Mouse (Mus musculus): ENCODE data around the gene Zc3h7a. TPM values are rescaled to one million over a fixed set of nuclear protein-coding genes. Genes with fewer than 3 reads are reported as not detected.

Gene Zc3h7a
- 44.1 and 73.2 TPM in 2 replicates for polyA plus RNA-seq (2012; rRNA removed)

DNA sequence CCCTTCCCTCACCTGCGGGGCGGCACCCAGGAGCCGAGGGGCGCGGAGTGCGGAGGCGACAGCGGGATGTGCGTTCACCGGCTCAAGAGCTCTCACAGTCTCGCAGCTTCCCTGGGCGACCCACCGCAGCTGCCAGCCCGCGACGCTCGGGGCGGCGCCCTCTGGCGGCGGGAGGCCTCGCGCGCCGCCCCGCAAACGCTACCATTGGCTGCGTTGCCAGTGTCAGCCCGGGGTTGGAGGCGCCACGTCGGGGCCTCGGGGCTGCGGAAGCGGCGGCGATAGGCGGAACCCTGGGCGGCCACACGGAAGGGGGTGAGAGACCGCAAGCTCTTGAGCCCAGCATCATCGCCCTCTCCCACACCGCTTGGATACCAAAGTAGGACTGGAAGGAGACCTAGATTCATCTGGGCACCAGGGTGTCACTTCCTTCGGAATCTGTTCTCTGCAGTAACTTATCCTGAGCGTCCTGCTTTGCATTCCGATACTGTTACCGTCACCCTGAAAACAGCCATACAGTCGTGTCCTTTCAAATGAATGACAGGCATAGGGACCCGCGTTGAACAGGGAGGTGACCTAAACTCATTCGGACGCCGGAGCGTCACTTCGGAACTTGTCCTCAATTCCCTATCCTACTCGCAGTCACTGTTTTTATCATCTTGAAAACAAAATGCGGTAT is at the start of gene Zc3h7a:
Zc3h7a (minus strand) TSS at position 186 of the 676 bp plus-strand sequence.
- TF ChIP-seq CTCF (IDR thresholded peaks at IDR 0.05; ENCODE audit: insufficient read depth, low read length), result no peak
- TF ChIP-seq POLR2A (IDR thresholded peaks at IDR 0.05; ENCODE audit: borderline replicate concordance, extremely low read depth, low read depth, low read length), result peak; percentile 74; the same call in 1 of the 2 replicates
- peaks cover 19% of the 10 kb centered on the region for H3K4me1 ChIP-seq (ENCODE audit: control insufficient read depth, insufficient read depth, low read length)
- peak within 1 kb of the TSS; percentile 83 for H3K4me3 ChIP-seq (replicated peaks; ENCODE audit: extremely low read depth, low read depth, low read length)
- WGBS, result under 1% methylated on average over 56 of the region's 57 CpGs
- peak; percentile 88 for DNase-seq

DNA sequence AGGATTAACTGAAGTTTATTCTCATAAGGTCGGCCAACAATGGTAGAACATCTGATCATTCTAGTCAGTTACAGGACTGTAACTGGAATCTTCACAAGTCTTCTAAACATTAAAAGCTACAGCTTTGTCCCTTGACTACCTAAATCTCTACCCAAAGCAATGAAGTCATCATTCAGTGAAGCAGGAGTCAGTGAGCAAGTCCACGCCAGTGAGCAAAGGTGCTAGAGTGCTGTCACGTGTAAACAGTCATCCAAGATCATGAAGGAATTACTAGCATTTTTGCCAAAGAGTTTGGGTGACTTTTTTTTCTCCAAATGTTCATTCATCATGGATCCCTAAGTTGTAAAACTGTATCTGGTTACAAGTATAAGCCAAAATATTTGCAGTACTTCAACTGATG is 41.6 kb upstream of the Zc3h7a start:
- TF ChIP-seq POLR2A (IDR thresholded peaks at IDR 0.05; ENCODE audit: borderline replicate concordance, extremely low read depth, low read depth, low read length) (no peak), CTCF (IDR thresholded peaks at IDR 0.05; ENCODE audit: insufficient read depth, low read length) (no peak)
- no peaks in the 10 kb centered on the region for H3K4me1 ChIP-seq (ENCODE audit: control insufficient read depth, insufficient read depth, low read length)
- no peak for DNase-seq
- H3K4me3 ChIP-seq (replicated peaks; ENCODE audit: extremely low read depth, low read depth, low read length), result no peak overlapping the region
- WGBS, result 81% methylated on average over 3 of the region's 3 CpGs

DNA sequence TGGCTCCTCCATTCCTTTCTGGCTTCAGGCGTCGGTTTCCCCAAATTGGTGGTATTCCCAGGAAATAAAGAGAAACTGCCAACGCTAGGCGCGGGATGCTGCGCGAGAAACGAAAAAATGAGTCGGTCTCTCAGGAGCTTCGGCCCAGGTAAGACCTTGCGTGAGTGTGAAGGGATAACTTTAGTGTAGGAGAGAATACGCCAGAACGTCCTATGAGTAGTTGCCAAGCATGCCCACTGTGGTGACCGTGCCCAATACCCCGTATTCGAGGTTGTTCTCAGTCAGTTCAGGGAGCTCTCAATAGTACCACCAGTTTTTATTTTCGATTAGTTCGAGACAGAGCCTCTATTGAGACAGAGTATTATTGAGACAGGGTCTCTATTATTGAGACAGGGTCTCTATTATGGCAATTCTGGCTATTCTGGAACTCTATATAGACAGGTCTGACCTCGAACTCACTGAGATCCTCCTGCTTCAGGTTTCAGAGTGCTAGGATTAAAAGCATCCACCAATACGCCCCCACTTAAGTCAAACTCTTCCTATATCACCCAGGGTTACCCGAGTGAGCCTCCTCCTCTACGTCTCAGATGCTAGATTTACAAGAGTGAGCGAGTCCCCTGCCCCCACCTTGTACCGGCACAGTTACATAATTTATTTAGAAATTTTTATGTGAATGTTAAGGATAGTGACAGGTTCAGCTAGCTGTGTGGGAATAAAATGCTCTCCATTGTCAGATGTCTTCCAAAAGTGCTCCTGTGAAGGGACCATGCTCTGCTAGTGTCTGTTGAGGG is 27.6 kb upstream of the Zc3h7a start:
- Histone ChIP-seq H3K4me3 (replicated peaks; ENCODE audit: extremely low read depth, low read depth, low read length) (peak overlapping the region; percentile 99), H3K4me1 (ENCODE audit: control insufficient read depth, insufficient read depth, low read length) (peaks cover 9% of the 10 kb centered on the region)
- DNase-seq, result no peak
- 4% methylated on average over 24 of the region's 24 CpGs for WGBS
- TF ChIP-seq CTCF (IDR thresholded peaks at IDR 0.05; ENCODE audit: insufficient read depth, low read length) (no peak), POLR2A (IDR thresholded peaks at IDR 0.05; ENCODE audit: borderline replicate concordance, extremely low read depth, low read depth, low read length) (no peak)

DNA sequence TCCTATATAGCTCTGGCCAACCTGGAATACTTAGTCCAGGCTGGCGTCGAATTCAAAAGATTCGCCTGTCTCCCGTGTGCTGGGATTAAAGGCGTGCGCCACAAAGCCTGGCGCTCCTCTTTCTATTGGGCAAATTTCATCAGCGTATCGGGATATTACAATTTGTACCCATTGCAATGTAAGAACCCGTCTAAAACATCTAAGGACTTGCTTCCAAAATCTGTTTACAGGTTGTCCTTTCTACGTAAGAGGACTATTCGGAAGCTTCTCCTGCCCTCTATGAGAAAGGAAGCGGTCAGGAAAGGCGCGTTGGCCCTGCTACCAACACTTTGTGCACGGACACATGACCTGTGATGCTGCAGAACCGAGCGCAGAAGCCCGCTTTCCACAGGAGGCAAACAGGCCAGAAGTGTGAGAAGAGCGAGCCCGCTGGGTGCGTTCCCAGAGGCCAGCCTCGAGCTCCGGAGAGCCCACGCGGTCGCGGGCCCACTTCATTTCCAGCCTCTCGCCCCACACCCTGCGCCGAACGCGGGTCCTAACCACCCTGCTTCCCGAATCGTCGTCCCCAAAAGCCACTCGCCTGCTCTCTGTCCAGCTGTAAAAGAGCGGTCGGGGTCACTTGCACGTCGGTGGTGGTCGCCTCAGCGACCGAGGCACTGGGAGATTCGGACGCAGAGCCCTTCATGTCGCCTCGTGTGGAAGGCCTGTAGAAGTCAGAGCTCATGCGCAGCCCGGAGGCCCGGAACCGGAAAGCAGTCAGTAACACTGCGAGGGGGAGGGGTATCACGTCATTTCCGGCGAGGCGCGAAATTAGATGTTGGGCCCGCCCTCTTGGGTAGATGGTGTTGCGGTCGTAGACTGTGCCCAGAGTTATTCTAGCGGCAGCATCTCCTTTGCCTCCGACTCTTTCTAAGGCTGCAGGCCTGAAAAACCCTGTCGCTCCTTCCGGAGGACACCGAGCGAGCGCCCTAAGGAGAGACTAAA is 26.7 kb upstream of the Zc3h7a start, which contains the start of gene Rsl1d1:
Rsl1d1 (minus strand) TSS at position 761 of the 984 bp plus-strand sequence.
- peak within 1 kb of the TSS; percentile 99 for H3K4me3 ChIP-seq (replicated peaks; ENCODE audit: extremely low read depth, low read depth, low read length)
- DNase-seq, result peak; percentile 88
- H3K4me1 ChIP-seq (ENCODE audit: control insufficient read depth, insufficient read depth, low read length), result peaks cover 9% of the 10 kb centered on the region
- WGBS, result under 1% methylated on average over 68 of the region's 68 CpGs
- peak; percentile 62; the same call in 1 of the 2 replicates for TF ChIP-seq POLR2A (IDR thresholded peaks at IDR 0.05; ENCODE audit: borderline replicate concordance, extremely low read depth, low read depth, low read length)
- no peak for TF ChIP-seq CTCF (IDR thresholded peaks at IDR 0.05; ENCODE audit: insufficient read depth, low read length)

DNA sequence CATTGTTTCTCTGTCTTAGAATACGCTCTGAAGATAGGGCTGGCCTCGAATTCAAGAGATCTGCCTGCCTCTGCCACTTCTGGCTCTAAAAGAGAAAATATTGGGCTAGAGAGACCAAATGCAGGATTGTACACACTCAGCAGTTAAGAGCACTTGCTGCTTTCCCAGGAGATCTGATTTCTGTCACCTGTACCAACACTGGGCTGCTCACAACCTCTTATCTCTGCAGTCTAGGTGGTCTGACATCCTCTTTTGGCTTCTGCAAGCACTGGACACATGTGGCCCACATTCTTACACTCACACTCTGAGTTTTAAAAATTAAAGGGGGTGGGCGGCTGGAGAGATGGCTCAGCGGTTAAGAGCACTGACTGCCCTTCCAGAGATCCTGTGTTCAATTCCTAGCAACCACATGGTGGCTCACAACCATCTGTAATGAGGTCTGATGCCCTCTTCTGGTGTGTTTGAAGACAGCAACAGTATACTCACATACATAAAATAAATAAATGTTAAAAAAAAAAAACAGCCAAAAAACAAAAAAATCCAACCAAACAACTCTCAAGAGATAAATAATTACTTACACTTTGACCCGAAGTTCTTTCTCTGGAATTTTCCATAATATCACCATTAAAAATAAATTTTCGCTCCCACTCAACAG is 25.7 kb upstream of the Zc3h7a start:
- no peak for DNase-seq
- Histone ChIP-seq H3K4me3 (replicated peaks; ENCODE audit: extremely low read depth, low read depth, low read length) (no peak overlapping the region), H3K4me1 (ENCODE audit: control insufficient read depth, insufficient read depth, low read length) (peaks cover 9% of the 10 kb centered on the region)
- 62% methylated on average over 6 of the region's 6 CpGs for WGBS
- TF ChIP-seq CTCF (IDR thresholded peaks at IDR 0.05; ENCODE audit: insufficient read depth, low read length) (no peak), POLR2A (IDR thresholded peaks at IDR 0.05; ENCODE audit: borderline replicate concordance, extremely low read depth, low read depth, low read length) (no peak)

DNA sequence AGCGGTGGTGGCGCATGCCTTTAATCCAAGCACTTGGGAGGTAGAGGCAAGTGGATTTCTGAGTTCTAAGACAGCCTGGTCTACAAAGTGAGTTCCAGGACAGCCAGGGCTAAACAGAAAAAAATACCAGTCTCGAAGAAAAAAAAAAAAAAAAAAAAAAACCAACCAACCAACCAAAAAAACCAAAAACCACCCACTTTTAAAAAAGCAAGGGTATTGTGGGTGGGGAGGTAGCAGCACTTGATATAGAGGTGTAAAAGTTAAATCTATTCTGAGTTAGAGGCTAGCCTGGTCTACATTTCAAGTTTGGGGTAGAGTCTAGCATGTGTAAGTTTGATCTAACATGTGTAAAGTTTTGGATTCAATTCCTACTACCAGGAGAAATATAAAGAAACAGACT is 24.1 kb upstream of the Zc3h7a start:
- no peak for DNase-seq
- H3K4me3 ChIP-seq (replicated peaks; ENCODE audit: extremely low read depth, low read depth, low read length), result no peak overlapping the region
- WGBS, result 92% methylated on average over 3 of the region's 3 CpGs
- H3K4me1 ChIP-seq (ENCODE audit: control insufficient read depth, insufficient read depth, low read length), result peaks cover 9% of the 10 kb centered on the region
- no peak for TF ChIP-seq POLR2A (IDR thresholded peaks at IDR 0.05; ENCODE audit: borderline replicate concordance, extremely low read depth, low read depth, low read length)
- TF ChIP-seq CTCF (IDR thresholded peaks at IDR 0.05; ENCODE audit: insufficient read depth, low read length), result no peak

DNA sequence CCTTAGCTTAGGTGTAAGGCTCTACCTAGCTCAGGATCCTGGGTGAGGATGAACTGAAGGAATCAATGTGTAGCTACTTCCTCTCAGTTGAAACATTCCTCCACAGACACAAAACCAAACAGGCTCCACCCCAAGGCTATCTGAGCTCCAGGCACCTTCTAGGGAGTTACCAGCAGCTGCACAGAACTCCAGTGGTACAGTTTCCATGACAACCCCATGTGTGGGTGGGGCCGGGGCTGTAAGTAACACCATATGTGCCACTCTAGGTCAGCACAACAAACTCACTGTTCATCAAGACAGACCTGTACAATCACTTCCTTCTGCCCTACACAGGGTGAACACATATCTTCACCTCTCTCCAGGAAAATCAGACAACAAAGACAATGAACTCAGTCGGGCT is 22.3 kb upstream of the Zc3h7a start:
- no peak overlapping the region for H3K4me3 ChIP-seq (replicated peaks; ENCODE audit: extremely low read depth, low read depth, low read length)
- 71% methylated on average over 2 of the region's 2 CpGs for WGBS
- no peak for DNase-seq
- TF ChIP-seq POLR2A (IDR thresholded peaks at IDR 0.05; ENCODE audit: borderline replicate concordance, extremely low read depth, low read depth, low read length), result no peak
- TF ChIP-seq CTCF (IDR thresholded peaks at IDR 0.05; ENCODE audit: insufficient read depth, low read length), result no peak
- H3K4me1 ChIP-seq (ENCODE audit: control insufficient read depth, insufficient read depth, low read length), result peaks cover 4% of the 10 kb centered on the region; the same call in 1 of the 2 replicates

DNA sequence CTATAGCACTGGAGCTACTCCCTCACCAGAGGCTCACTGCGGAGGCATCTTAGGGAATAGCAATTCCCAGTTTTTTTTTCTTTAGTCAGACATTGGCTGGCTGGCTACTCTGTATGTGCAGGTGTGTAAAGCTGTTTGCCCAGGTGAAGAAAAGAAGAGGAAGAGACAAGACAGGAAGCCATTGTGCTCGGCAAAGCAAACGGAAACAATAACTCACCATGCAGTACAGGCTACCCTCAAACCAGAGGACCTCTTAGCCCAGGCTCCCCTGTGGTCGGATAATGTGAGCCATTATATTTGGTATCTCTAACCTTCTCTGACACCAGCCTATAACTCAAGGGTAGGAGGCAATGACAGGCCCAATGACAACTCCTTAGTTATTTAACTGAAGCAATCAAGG is 20.9 kb upstream of the Zc3h7a start:
- TF ChIP-seq POLR2A (IDR thresholded peaks at IDR 0.05; ENCODE audit: borderline replicate concordance, extremely low read depth, low read depth, low read length) (no peak), CTCF (IDR thresholded peaks at IDR 0.05; ENCODE audit: insufficient read depth, low read length) (no peak)
- 77% methylated on average over 4 of the region's 4 CpGs for WGBS
- Histone ChIP-seq H3K4me1 (ENCODE audit: control insufficient read depth, insufficient read depth, low read length) (peaks cover 2% of the 10 kb centered on the region; the same call in 1 of the 2 replicates), H3K4me3 (replicated peaks; ENCODE audit: extremely low read depth, low read depth, low read length) (no peak overlapping the region)
- no peak for DNase-seq

Measured in lung, adult 2 months (tissue).